ENCODE assay signal across 15 mouse cellular contexts in the genomic region with DNA sequence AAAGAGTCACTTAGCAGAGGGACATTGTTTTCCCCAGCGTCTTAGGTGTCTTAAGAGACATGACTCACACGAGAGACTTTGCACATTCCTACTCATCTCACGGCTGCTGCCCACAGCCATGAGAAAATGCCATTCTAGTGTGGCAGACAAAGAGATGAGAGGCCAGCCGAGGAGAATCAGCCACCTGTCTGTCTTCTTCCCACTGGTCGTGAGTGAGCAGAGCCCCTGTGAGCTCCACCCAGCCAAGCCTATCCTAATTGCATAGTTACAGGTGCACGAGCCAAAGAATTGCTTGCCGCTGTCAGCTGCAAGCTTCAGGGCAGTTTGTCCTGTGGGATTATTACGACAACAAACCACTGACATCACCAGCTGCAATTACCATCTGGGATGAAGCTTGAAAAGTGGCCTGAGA.
A peak's percentile ranks its signal among the peaks of the same experiment; 100 is the strongest.
DNase-seq lines count a peak whose midpoint lies in the region; ATAC-seq and TF ChIP-seq lines count a peak whose summit lies in the region.
"Had no signal": no experiment of that assay in that cellular context is flagged by ENCODE, and none has a peak within 500 bp of the region (broad histone marks: within the 10 kb centered on the region; RNA-seq: fewer than 3 reads in every experiment).

No protein-coding gene starts in this region.

- H3K4me1 ChIP-seq in midbrain, embryonic 15.5 days: peaks cover 40% of the 10 kb centered on the region
- no peaks in the 10 kb centered on the region for H3K4me1 ChIP-seq in lung, postnatal 0 days (ENCODE audit: insufficient read depth, low read depth, low read length)
- H3K4me1 ChIP-seq: embryonic facial prominence, embryonic 13.5 days; liver, embryonic 13.5 days had no signal

- no peaks in the 10 kb centered on the region for H3K36me3 ChIP-seq in midbrain, embryonic 15.5 days (replicated peaks)
- no peaks in the 10 kb centered on the region for H3K36me3 ChIP-seq in lung, postnatal 0 days (ENCODE audit: insufficient read depth, low read length)
- H3K36me3 ChIP-seq: embryonic facial prominence, embryonic 13.5 days; liver, embryonic 13.5 days had no signal

- peak; percentile 49 to 64 for DNase-seq in left cerebral cortex, adult 18-20 months (ENCODE audit: low spot score in 2 of 2)
- no peak for DNase-seq in left cerebral cortex, postnatal 10 days (ENCODE audit: extremely low spot score in 1 of 2, low spot score in 2 of 2)
- DNase-seq in Muller cell, postnatal 12 days (ENCODE audit: inconsistent ontology term): peak; percentile 60
- DNase-seq in frontal cortex, postnatal 36 days (ENCODE audit: low spot score in 2 of 2): peak; percentile 61 to 68
- DNase-seq in lung, postnatal 0 days (ENCODE audit: low spot score): no peak
- no peak for DNase-seq in ovary, postnatal 14 days (ENCODE audit: low spot score)
- DNase-seq: cerebellum, postnatal 14 days; heart, adult 2 months; heart, postnatal 10 days; kidney, postnatal 25 days; liver, embryonic 13.5 days; thymus, postnatal 36 days had no signal

- H3K27me3 ChIP-seq in midbrain, embryonic 15.5 days (replicated peaks): no peaks in the 10 kb centered on the region
- no peaks in the 10 kb centered on the region for H3K27me3 ChIP-seq in lung, postnatal 0 days (replicated peaks; ENCODE audit: insufficient read depth, low read length)

- 19% methylated on average over 8 of the region's 8 CpGs for WGBS in midbrain, embryonic 15.5 days
- 58% methylated on average over 8 of the region's 8 CpGs for WGBS in lung, postnatal 0 days

- H3K27ac ChIP-seq in midbrain, embryonic 15.5 days: peak overlapping the region; percentile 27; the same call in 1 of the 2 replicates
- H3K27ac ChIP-seq in lung, postnatal 0 days (ENCODE audit: low read length): no peak overlapping the region
- H3K27ac ChIP-seq: embryonic facial prominence, embryonic 13.5 days; heart, adult 2 months; liver, embryonic 13.5 days had no signal

- no peak overlapping the region for H3K4me2 ChIP-seq in midbrain, embryonic 15.5 days
- no peak overlapping the region for H3K4me2 ChIP-seq in lung, postnatal 0 days (replicated peaks; ENCODE audit: low read depth, low read length)
- H3K4me2 ChIP-seq: embryonic facial prominence, embryonic 13.5 days; liver, embryonic 13.5 days had no signal

- 0 out of 2 replicates have a peak, but pooled peaks have one; percentile 9 for ATAC-seq in midbrain, embryonic 15.5 days (replicated peaks)
- no peak for ATAC-seq in lung, postnatal 0 days
- ATAC-seq: intestine, postnatal 0 days had no signal

- intact Hi-C loops in left cerebral cortex, postnatal 10 days (cut with DNase I): no loop called here

- no peak overlapping the region for H3K9ac ChIP-seq in midbrain, embryonic 15.5 days
- H3K9ac ChIP-seq in lung, postnatal 0 days (replicated peaks; ENCODE audit: low read depth): no peak overlapping the region
- H3K9ac ChIP-seq: embryonic facial prominence, embryonic 13.5 days; liver, embryonic 13.5 days had no signal

- H3K4me3 ChIP-seq in midbrain, embryonic 15.5 days: no peak overlapping the region
- H3K4me3 ChIP-seq in lung, postnatal 0 days (ENCODE audit: low read depth, low read length): no peak overlapping the region
- H3K4me3 ChIP-seq: embryonic facial prominence, embryonic 13.5 days; heart, adult 2 months; liver, embryonic 13.5 days had no signal

- H3K9me3 ChIP-seq in midbrain, embryonic 15.5 days: no peaks in the 10 kb centered on the region
- no peaks in the 10 kb centered on the region for H3K9me3 ChIP-seq in lung, postnatal 0 days (ENCODE audit: low read length)
- H3K9me3 ChIP-seq: embryonic facial prominence, embryonic 13.5 days; liver, embryonic 13.5 days had no signal

- no peak for TF ChIP-seq CTCF in lung, postnatal 0 days (IDR thresholded peaks at IDR 0.05)

- TF ChIP-seq EP300 in lung, postnatal 0 days (IDR thresholded peaks at IDR 0.05): no peak

Comparison
In these comparisons a context has a peak if more than half of its experiments do, and no peak if none do; other contexts are left out.
1. DNase-seq: peak in left cerebral cortex, adult 18-20 months (2 of 2), Muller cell, postnatal 12 days (single experiment) and frontal cortex, postnatal 36 days (2 of 2); none in left cerebral cortex, postnatal 10 days (0 of 2), lung, postnatal 0 days (single experiment) and ovary, postnatal 14 days (single experiment).